8 mouse cellular contexts compared by ENCODE assay signal in genomic region chr1:173809294-173809693, GRCm38 (mm10). TPM values are rescaled to one million over a fixed set of nuclear protein-coding genes. Genes with fewer than 3 reads are reported as not detected.
DNase-seq lines count a peak whose midpoint lies in the region; ATAC-seq and TF ChIP-seq lines count a peak whose summit lies in the region.
"Not testable (repeated sequence)": the region's sequence is repeated elsewhere in the genome, so short reads cannot be mapped to it uniquely, and the experiment has no call there.

No protein-coding gene starts in this region.

- not testable (repeated sequence) for H3K36me3 ChIP-seq in G1E (replicated peaks); liver, embryonic 16.5 days (ENCODE audit: control insufficient read depth, insufficient read depth)

- H3K4me3 ChIP-seq in G1E (ENCODE audit: low read depth, low read length); liver, embryonic 16.5 days (ENCODE audit: low read depth, low read length): not testable (repeated sequence)

- H3K4me1 ChIP-seq in G1E (ENCODE audit: insufficient read depth, low read depth, low read length); liver, embryonic 16.5 days (ENCODE audit: control insufficient read depth, low read depth, low read length): not testable (repeated sequence)

- DNase-seq in 416B (ENCODE audit: low read depth): peak; percentile 81
- DNase-seq in G1E (ENCODE audit: low spot score): not testable (repeated sequence)
- peak; percentile 24 for DNase-seq in c-Kit-positive CD71-negative TER-119-negative erythroid progenitor cells, embryonic 14.5 days (ENCODE audit: low read depth)
- peak; percentile 9 to 18 for DNase-seq in monocyte, adult 2 months (ENCODE audit: low read depth in 1 of 2, low spot score in 2 of 2)
- DNase-seq in spleen, postnatal 4 days (ENCODE audit: low spot score in 2 of 2): peak; percentile 22 to 58
- DNase-seq in thymus, postnatal 4 days: peak; percentile 19

- peak; percentile 31; the same call in 1 of the 2 replicates for ATAC-seq in G1E (ENCODE audit: extremely low read depth, insufficient number of reproducible peaks, low FRiP score, poor library complexity, severe bottlenecking)
- ATAC-seq in hematopoietic stem cell, adult 5-6 weeks (replicated peaks in 1 of 2; ENCODE audit: insufficient read depth in 1 of 2, low FRiP score in 2 of 2, low TSS enrichment in 1 of 2, low read depth in 1 of 2, poor library complexity in 2 of 2, severe bottlenecking in 2 of 2): peak; percentile 98 to 100
- peak; percentile 55 for ATAC-seq in liver, embryonic 16.5 days (ENCODE audit: low read depth)

- WGBS in liver, embryonic 16.5 days (ENCODE audit: insufficient replicate concordance): 20% methylated on average over 2 of the region's 2 CpGs

- H3K27me3 ChIP-seq in G1E (ENCODE audit: insufficient read depth, low read length); liver, embryonic 16.5 days (ENCODE audit: control insufficient read depth, insufficient read depth, low read depth, low read length): not testable (repeated sequence)

- H3K4me2 ChIP-seq in liver, embryonic 16.5 days (ENCODE audit: low read depth, low read length): not testable (repeated sequence)

- not testable (repeated sequence) for TF ChIP-seq CTCF in G1E (IDR thresholded peaks at IDR 0.05; ENCODE audit: low read depth, low read length)

- not testable (repeated sequence) for H3K27ac ChIP-seq in liver, embryonic 16.5 days (ENCODE audit: low read length)

- not testable (repeated sequence) for H3K9ac ChIP-seq in liver, embryonic 16.5 days (ENCODE audit: low read depth, low read length)

- not testable (repeated sequence) for H3K9me3 ChIP-seq in G1E (replicated peaks); liver, embryonic 16.5 days (replicated peaks; ENCODE audit: control insufficient read depth, low read length)

RNA-seq across cellular contexts. Expression of gene Ifi204, which starts 42.6 kb away (rescaled TPM):
- not detected in 2 replicates for total RNA-seq in G1E (2014; fragmentation: Nextera tagmentation)
- total RNA-seq in G1E (2017): 0.06 TPM in 1 of 2 replicates, not detected in the other
- polyA plus RNA-seq in G1E (2012): not detected in 2 replicates
- 1.5 and 13.1 TPM in 2 replicates for total RNA-seq in hematopoietic stem cell, adult 5-6 weeks (2017)
- polyA plus RNA-seq in liver, embryonic 16.5 days (2015; fragmentation: Nextera tagmentation; extraction: Ambion mirVana): 3.9 and 4.6 TPM in 2 replicates

Comparison
In these comparisons a context has a peak if more than half of its experiments do, and no peak if none do; other contexts are left out.
1. ATAC-seq: peak in every context shown above with its lines; median percentile 99 in hematopoietic stem cell, adult 5-6 weeks; 55 in liver, embryonic 16.5 days; 31 in G1E.